Mouse (Mus musculus): Measurements from ENCODE around the gene Dtx2. TPM values are rescaled to one million over a fixed set of nuclear protein-coding genes. Genes with fewer than 3 reads are reported as not detected.

The Dtx2 gene
- total RNA-seq (2017): 3.4 and 4.4 TPM in 2 replicates

DNA sequence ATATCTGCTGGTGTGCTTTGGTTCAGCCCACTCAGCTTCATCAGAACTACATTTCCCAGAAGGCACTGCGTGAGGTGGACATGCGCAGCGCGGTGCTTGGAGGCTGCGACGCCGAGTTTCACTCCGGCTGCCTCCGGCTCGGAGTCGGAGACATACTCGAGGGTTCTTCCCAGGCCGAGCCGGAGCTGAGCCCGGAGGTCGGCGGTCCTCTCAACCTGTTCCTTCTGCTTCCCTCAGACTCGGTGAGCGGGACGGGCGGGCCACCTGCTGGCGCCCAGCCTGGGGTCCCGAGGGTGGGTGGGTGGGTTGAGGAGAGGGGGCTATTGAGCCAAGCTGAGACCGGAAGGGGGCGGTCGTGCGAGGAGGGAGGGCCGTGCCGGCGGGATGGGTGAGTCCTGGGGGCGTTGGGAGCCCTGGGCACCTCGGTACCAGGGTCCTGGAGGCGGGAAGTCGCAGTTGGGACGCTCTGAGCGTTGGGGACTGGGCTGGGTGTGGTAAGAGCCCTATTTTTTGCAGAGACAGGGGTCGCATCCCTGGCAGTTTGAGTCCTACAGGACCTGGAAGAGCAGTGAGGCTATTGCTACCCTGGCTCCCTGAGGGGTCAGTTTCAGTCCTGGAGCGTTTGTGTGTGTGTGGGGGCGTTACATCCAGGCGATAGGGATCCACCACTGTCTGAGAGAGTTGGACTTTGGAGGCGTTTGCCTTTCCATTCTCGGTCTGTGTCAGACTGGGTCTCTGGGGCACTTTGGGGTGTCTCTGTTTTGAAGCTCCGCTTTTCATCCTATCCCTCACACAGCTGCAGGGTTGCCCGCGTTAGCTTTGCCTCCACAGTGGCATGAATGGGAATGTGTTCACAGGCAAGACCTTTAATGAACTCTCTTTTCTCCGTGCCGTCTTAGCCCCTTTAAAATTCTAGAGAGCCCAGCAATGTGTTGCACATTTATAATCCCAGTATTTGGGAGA, at the start of gene Dtx2:
Dtx2 (plus strand) TSS at position 76 of the 963 bp plus-strand sequence.
- ATAC-seq (replicated peaks in 1 of 2; ENCODE audit: insufficient read depth in 1 of 2, low FRiP score in 2 of 2, low TSS enrichment in 1 of 2, low read depth in 1 of 2, poor library complexity in 2 of 2, severe bottlenecking in 2 of 2): peak; percentile 96 to 97

DNA sequence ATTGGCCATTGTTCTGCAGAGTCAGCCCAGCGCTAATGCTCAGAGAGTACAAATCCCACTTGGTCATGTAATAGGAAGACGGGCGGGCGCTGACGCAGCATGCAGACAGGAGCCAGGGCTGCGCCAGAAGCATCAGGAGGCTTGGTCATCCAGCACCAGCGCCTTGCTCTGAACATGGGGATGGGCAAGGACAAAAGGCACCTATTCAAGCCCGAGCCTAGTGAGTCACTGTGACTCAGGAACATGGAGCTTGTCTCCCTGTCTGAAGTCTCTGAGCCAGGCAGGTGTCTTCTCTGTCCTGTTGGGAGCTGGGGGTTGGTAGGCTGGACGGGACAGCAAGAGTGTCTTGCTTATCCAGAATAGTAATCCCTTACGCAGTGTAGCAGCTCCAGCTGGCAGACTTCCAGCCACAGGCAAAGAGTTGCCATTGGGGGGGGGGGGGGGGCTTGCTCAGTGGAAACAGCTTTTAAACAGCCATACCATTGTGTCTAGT, 48.6 kb upstream of the Dtx2 start:
- ATAC-seq (replicated peaks in 1 of 2; ENCODE audit: insufficient read depth in 1 of 2, low FRiP score in 2 of 2, low TSS enrichment in 1 of 2, low read depth in 1 of 2, poor library complexity in 2 of 2, severe bottlenecking in 2 of 2): no peak

DNA sequence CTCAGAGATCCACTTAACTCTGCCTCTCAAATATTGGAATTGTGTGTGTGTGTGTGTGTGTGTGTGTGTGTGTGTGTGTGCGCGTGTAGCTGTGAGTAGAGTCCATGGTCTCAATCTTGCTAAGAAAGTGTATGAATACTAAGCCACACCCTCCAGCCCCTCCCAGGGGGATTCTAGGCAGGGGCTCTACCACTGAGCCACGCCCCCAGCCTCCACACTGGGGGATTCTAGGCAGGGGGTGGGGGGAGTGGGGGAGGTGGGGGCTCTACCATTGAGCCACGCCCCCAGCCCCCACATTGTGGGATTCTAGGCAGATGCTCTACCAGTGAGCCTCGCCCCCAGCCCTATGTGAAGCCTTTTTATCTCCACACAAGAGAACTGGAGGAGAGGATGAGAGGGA, 48.0 kb upstream of the Dtx2 start:
- ATAC-seq (replicated peaks in 1 of 2; ENCODE audit: insufficient read depth in 1 of 2, low FRiP score in 2 of 2, low TSS enrichment in 1 of 2, low read depth in 1 of 2, poor library complexity in 2 of 2, severe bottlenecking in 2 of 2): no peak

DNA sequence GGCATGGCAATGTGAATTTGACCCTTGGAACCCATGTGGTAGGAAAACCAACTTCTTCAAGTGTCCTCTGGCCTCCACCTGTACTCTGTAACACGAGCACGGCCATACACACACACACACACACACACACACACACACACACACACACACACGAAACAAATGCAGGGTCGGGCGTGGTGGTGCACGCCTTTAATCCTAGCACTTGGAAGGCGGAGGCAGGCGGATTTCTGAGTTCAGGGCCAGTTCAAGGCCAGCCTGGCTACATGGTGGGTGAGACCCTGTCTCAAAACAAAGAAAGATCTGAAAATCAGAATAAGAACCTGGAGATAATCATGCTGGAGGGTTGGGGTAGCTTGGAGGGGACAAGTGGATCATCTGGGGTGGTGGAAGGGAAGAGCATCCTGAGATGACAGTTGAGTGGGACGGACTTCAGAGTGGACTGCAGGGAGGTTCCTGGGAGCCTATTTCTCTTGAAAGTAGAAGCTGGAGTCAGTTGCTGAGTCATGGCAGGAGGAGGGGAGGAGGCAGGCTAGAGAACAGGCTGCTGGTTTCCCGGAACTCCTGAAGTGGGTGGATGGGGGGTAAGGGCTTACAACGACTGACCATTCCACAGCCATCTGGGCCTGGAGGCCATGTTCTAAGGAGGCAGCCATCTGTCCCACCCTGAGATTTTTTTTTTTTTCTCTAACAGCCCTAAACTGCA, 43.7 kb upstream of the Dtx2 start:
- peak in 1 of 2 experiments; percentile 65; a peak in 3 of 4 replicates for ATAC-seq (replicated peaks in 1 of 2; ENCODE audit: insufficient read depth in 1 of 2, low FRiP score in 2 of 2, low TSS enrichment in 1 of 2, low read depth in 1 of 2, poor library complexity in 2 of 2, severe bottlenecking in 2 of 2)

DNA sequence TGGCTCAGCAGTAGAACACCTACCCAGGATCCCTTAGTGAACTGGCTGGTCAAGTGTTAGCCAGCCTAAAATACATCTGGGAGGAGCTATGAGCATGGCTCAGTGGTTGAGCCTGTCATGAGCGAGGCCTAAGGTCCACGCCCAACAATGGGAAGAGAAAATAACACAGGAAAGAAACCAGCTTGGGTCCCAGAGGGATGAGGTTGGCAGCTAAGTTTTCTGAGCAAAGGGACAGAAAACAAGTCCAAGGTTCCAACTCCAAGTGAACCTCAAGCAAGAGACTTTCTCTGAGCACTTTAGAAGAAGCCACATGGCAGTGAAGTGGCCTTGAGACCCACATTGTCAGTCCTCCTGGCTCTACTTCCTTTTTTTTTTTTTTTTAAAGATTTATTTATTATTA, 42.9 kb upstream of the Dtx2 start:
- ATAC-seq (replicated peaks in 1 of 2; ENCODE audit: insufficient read depth in 1 of 2, low FRiP score in 2 of 2, low TSS enrichment in 1 of 2, low read depth in 1 of 2, poor library complexity in 2 of 2, severe bottlenecking in 2 of 2): no peak

DNA sequence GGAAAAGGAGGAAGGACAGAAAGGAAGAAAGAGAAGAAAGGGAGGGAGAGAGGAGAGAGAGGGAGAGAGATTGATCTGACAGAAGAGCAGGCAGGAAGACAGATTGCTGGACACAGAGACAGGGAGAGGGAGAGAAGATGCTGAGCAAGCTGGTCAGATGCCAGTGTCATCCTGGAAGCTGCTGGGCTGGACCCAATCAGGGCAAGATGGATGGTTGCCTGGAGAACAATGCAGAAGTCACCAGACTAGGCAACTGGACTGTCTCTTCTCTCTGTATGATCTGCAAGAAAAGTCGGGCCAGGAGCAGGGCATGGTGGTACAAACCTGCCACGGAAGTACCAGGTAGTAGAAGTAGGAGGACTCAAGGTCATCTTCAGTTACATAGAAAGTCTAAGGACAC, 41.8 kb upstream of the Dtx2 start:
- ATAC-seq (replicated peaks in 1 of 2; ENCODE audit: insufficient read depth in 1 of 2, low FRiP score in 2 of 2, low TSS enrichment in 1 of 2, low read depth in 1 of 2, poor library complexity in 2 of 2, severe bottlenecking in 2 of 2): no peak

DNA sequence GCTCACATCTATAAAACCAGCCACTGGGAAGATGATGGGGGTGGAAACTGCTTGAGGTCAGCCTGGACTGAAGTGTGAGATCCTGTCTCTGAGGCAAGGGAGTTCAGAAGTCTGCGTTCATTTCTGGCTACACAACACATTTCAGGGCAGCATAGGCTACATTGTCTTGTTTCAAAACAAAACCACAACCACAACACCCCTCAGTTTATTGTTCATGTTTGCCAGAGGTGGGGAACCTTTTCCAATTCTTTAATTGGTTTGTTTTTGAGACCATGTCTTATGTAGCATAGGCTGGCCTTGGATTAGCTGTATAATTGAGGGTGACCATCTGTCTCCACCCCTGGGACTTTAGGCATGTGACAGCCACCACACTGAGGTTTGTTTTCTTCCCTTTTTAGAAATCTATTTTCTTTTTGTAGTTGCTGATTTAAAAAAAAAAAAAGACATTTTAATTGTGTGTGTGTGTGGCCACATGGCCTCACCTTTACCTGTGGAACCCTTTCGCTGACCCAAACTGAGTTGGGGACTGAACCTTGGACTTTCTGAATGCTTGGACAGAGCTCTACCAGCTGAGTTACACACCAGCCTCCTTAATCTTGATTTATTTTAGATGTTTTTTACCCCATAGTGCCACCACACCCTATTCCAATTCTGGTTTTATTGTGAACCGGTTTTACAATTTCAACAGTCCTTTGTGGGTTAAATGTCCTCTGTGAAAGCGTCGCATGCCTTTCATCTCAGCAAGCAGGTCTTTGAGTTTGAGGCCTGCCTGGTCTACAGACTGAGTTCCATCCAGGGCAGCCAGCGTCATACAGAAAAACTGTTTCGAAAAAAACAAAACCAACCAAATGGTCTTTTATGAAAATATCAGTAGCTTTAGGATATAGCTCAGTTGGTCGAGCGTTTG, 38.0 kb upstream of the Dtx2 start:
- no peak for ATAC-seq (replicated peaks in 1 of 2; ENCODE audit: insufficient read depth in 1 of 2, low FRiP score in 2 of 2, low TSS enrichment in 1 of 2, low read depth in 1 of 2, poor library complexity in 2 of 2, severe bottlenecking in 2 of 2)

DNA sequence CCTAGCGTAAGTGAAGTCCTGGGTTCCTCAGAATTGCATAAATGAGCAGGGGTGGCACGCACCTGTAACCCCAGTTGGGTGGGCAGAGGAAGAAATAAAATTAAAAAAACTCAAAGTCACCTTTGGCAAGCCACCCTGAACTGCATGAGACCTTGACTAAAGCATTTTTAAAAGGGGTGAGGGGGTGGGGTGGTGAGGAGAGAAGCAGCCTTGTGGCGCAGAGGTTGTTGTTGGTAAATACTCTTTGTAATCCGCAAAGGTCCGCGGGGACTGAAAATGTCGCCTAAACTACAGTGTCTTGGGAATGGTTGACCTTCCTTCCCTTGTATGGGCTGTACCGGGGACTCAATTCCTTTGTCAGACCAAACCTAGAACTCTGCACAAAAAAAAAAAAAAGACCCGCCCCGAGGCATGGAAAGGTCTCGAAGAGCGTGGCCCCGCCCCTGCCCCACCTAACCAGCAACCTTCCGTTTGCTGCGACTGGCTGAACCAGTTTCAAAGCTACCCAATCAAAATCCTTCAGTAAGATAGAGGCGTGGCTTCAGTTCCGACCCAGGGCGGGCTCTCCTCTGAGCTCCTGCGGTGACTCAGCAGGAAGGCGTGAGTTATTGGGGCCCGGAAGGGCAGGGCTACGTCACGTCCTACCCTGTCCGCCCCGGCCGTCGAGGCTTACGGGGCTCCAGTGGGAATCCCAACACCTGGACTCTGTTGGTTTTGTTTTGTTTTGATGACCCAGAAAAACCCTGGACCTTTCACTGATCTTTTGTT, 37.2 kb upstream of the Dtx2 start:
- ATAC-seq (replicated peaks in 1 of 2; ENCODE audit: insufficient read depth in 1 of 2, low FRiP score in 2 of 2, low TSS enrichment in 1 of 2, low read depth in 1 of 2, poor library complexity in 2 of 2, severe bottlenecking in 2 of 2): peak; percentile 84 to 87

DNA sequence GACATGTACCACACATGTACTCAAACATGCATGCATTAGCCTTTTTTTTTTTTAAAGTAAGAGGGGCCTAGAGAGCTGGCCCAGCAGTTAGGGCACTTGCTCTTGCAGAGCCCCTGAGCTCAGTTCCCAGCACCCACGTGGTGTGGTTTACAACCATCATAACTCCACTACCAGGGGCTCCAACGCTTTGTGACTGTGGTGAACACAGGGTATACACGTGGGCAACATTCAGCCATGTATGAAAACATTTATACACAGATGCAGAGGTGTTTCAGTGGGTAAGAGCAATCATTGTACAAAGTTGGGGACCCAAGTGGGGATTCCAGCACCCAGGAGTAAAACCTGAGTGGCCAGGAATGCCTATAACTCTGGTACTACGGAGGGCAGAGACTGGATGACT, 36.2 kb upstream of the Dtx2 start:
- no peak for ATAC-seq (replicated peaks in 1 of 2; ENCODE audit: insufficient read depth in 1 of 2, low FRiP score in 2 of 2, low TSS enrichment in 1 of 2, low read depth in 1 of 2, poor library complexity in 2 of 2, severe bottlenecking in 2 of 2)

DNA sequence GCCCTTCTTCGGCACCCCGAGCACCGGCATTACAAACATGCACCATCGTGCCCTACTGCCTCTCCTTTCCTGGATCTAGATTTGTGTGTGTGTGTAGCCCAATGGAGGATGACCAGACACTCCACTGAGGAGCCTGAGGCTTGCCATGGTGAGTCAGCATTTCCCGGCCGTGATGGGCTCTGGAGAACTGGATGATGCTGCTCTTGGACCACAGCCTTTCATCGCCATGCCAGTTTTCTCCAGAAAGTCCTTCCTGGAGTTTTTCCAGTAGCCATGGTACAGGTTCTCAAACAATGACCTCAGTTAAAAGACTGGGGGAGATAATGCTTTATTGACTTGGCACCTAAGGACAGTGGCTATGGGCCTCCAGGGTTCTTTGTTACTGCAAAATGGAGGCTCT, 34.7 kb upstream of the Dtx2 start:
- no peak for ATAC-seq (replicated peaks in 1 of 2; ENCODE audit: insufficient read depth in 1 of 2, low FRiP score in 2 of 2, low TSS enrichment in 1 of 2, low read depth in 1 of 2, poor library complexity in 2 of 2, severe bottlenecking in 2 of 2)

DNA sequence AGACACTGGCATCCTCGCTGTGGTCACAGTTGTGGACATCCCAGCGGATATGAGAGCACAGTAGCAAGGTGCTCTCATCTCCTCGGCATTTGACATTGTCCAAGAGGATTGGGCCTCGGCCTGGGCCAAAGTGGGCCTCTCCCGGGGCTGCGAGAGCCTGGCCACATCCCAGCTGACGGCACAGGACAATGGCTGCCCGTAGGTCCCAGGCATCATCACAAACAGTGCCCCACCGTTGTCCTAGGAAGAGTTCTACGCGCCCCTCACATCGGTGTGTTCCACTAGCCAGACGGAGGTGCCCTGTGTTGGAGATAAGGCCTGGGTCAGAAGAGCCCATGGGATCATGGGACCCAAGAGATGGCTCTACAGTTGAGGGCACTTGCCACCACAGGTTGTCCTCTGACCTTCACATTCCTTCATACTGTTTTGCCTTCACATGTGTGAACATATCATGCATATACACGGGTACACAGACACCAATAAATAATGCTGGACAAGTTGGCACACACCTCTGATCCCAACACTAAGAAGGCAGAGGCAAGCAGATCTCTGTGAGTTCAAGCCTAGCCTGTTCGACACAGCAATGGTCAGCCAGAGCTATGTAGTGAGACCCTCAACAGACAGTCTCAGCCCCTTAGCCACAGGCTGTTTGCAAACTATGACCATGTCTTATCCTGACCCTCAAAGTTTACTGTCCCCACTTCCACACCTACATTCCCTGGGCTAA, 33.5 kb upstream of the Dtx2 start:
- ATAC-seq (replicated peaks in 1 of 2; ENCODE audit: insufficient read depth in 1 of 2, low FRiP score in 2 of 2, low TSS enrichment in 1 of 2, low read depth in 1 of 2, poor library complexity in 2 of 2, severe bottlenecking in 2 of 2): no peak

DNA sequence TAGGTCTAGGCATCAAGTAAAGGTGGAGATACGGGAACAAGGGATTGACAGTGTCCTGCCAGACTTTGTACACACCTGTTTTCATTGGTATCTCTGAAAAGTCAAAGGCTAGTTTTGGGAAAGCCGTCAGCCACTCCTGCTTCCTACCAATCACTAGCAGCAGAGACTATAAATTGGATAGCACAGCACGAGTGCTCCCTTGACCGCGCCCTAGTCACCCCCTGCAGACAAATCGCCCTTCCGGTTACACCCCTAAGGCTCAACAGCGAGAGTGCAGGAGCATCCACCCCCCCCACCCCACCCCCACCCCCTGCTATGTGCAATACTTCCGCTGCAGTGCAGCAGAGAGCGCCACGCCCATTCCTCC, 32.5 kb upstream of the Dtx2 start:
- no peak for ATAC-seq (replicated peaks in 1 of 2; ENCODE audit: insufficient read depth in 1 of 2, low FRiP score in 2 of 2, low TSS enrichment in 1 of 2, low read depth in 1 of 2, poor library complexity in 2 of 2, severe bottlenecking in 2 of 2)

DNA sequence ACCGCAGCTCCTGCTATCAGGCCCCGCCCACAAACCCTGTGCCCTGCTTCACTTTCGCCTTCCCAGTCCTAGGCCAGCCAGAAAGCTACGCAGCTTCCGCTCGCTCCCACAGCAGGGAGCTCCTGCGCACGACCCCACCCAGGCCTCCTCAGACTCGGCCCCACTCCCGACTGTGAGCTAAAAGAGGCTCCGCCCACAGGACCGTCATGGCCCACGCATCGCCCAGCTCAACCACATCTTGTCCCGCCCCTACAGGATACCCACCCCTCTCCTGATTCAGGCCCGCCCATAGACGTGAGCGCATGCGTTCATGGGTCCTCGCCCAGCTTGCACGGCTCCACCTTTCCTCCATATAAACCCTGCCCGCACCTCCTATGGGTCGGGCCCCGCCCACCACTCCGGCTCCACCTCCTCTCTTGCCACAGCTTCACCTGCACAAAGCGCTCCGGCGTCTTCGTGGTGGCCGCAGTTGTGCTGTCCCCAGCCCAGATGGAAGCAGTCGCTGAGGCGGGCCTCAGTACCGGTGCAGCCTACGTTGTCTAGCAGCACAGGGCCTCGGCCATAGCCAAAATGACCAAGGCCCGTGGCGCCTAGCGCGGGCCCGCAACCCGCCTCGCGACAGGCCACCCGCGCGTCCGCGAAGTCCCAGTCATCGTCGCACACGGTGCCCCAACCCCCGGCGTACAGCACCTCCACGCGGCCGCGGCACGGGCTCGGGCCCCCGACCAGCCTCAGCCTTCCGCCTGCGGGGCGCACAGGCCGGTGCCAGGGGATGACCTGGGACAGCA, 31.9 kb upstream of the Dtx2 start:
- peak; percentile 86 to 88 for ATAC-seq (replicated peaks in 1 of 2; ENCODE audit: insufficient read depth in 1 of 2, low FRiP score in 2 of 2, low TSS enrichment in 1 of 2, low read depth in 1 of 2, poor library complexity in 2 of 2, severe bottlenecking in 2 of 2)

DNA sequence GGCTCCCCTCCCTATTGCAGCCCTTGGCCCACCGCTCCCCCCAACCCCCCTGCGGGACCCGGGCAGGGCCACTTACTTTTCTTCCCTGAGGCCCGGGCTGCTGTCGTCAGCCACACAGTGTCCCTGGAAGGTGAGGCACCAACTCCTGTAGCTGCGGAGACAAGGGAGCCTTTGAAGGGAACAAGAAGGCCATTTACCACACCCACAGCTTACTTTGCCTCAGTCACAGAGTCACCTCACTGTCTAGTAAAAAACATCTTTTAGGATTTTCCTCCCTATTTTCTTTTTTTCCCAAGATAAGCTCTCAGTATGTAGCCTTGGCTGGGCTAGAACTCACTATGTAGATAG, 31.3 kb upstream of the Dtx2 start:
- ATAC-seq (replicated peaks in 1 of 2; ENCODE audit: insufficient read depth in 1 of 2, low FRiP score in 2 of 2, low TSS enrichment in 1 of 2, low read depth in 1 of 2, poor library complexity in 2 of 2, severe bottlenecking in 2 of 2): no peak

DNA sequence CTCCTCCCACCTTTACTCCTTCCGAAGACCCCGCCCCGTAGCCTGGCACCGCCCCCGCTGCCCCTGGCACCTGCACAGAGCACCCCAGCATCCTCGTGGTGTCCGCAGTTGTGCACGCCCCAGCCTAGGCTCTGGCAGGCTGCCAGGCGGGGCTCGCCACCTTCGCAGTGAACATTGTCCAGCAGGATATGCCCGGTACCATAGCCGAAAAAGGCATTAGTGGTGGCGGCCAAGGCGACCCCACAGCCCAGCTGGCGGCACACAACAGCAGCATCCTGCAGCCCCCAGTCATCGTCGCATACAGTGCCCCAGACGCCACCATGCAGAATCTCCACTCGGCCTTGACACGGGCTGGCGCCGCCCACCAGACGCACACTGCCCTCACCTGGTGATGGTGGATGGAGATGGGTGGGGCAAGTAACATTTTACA, 29.1 kb upstream of the Dtx2 start:
- ATAC-seq (replicated peaks in 1 of 2; ENCODE audit: insufficient read depth in 1 of 2, low FRiP score in 2 of 2, low TSS enrichment in 1 of 2, low read depth in 1 of 2, poor library complexity in 2 of 2, severe bottlenecking in 2 of 2): no peak

DNA sequence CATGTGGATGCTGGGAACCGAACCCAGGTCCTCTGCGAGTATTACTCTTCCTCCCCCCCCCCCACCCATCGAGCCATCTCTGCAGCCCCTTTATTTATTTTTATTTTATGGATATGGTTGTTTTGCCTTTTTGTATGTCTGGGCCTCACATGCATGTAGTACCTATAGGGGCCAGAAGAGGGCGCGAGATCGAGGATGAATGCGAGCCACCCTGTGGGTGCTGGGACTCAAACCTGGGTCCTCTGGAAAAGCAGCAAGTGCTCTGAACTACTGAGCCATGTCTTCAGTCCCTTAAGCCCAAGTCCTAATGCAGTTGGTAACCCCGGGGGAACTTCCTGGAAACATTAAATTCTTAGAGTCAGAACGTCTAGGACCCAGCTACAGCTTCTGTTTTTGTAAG, 27.7 kb upstream of the Dtx2 start:
- ATAC-seq (replicated peaks in 1 of 2; ENCODE audit: insufficient read depth in 1 of 2, low FRiP score in 2 of 2, low TSS enrichment in 1 of 2, low read depth in 1 of 2, poor library complexity in 2 of 2, severe bottlenecking in 2 of 2): no peak
